ENCODE assay signal across 9 mouse cellular contexts in the genomic region with DNA sequence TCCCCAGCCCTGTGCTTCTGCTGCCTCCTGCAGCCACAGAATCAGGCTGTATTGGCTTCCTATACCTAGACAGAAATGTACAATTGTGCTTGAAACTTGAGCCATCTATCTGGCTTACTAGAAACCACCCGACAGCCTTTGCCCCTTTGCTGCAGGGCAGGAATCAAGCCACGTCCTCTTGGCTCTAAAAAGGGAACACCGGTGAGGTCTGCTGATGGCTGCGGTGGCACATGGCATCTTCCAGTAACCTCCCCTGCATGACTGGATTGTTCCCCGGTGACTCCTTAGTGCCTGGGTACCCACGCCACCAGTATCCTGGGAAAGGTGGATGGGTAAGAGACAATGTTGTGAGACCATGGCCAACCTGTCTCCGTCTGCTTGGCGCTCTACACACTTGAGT. TPM values are rescaled to one million over a fixed set of nuclear protein-coding genes. Genes with fewer than 3 reads are reported as not detected.
DNase-seq lines count a peak whose midpoint lies in the region; ATAC-seq and TF ChIP-seq lines count a peak whose summit lies in the region.
"Had no signal": no experiment of that assay in that cellular context is flagged by ENCODE, and none has a peak within 500 bp of the region (broad histone marks: within the 10 kb centered on the region; RNA-seq: fewer than 3 reads in every experiment).

No protein-coding gene starts in this region.

- TF ChIP-seq POLR2A in heart, adult 2 months (IDR thresholded peaks at IDR 0.05; ENCODE audit: insufficient read depth, low read depth, low read length), result no peak
- TF ChIP-seq POLR2A in ES-Bruce4 (IDR thresholded peaks at IDR 0.05; ENCODE audit: insufficient read depth, low read length), result no peak

- no peaks in the 10 kb centered on the region for H3K27me3 ChIP-seq in heart, adult 2 months (ENCODE audit: control insufficient read depth, insufficient read depth, low read length)
- H3K27me3 ChIP-seq in heart, embryonic 11.5 days (ENCODE audit: control insufficient read depth, insufficient read depth, low read length), result no peaks in the 10 kb centered on the region
- no peaks in the 10 kb centered on the region for H3K27me3 ChIP-seq in ES-Bruce4 (ENCODE audit: control insufficient read depth, insufficient read depth, low read length, poor library complexity, severe bottlenecking)
- H3K27me3 ChIP-seq in hindbrain, postnatal 0 days (ENCODE audit: insufficient read depth, low read length), result no peaks in the 10 kb centered on the region

- DNase-seq in heart, adult 2 months, result no peak
- DNase-seq in hindbrain, postnatal 0 days (ENCODE audit: low spot score), result no peak
- DNase-seq in left cerebral cortex, postnatal 4 days, result no peak
- DNase-seq: cerebellum, postnatal 14 days had no signal

- H3K4me2 ChIP-seq in heart, embryonic 11.5 days, result no peak overlapping the region
- H3K4me2 ChIP-seq in hindbrain, postnatal 0 days (ENCODE audit: low read depth, low read length), result peak overlapping the region; percentile 73

- WGBS in heart, adult 2 months, result 49% methylated on average over 8 of the region's 8 CpGs
- WGBS in heart, embryonic 11.5 days (ENCODE audit: insufficient replicate concordance), result 82% methylated on average over 8 of the region's 8 CpGs
- WGBS in hindbrain, postnatal 0 days, result 78% methylated on average over 8 of the region's 8 CpGs
- 81% methylated on average over 8 of the region's 8 CpGs for WGBS in macrophage (ENCODE audit: missing documents)

- H3K9me3 ChIP-seq in heart, embryonic 11.5 days (replicated peaks; ENCODE audit: control insufficient read depth, low read length), result no peaks in the 10 kb centered on the region
- H3K9me3 ChIP-seq in ES-Bruce4 (replicated peaks; ENCODE audit: control insufficient read depth, insufficient read depth, low read length, poor library complexity, severe bottlenecking), result no peaks in the 10 kb centered on the region
- no peaks in the 10 kb centered on the region for H3K9me3 ChIP-seq in hindbrain, postnatal 0 days (ENCODE audit: low read length)

- peaks cover 26% of the 10 kb centered on the region for H3K4me1 ChIP-seq in heart, adult 2 months (ENCODE audit: control insufficient read depth, insufficient read depth, low read length)
- peaks cover 55% of the 10 kb centered on the region for H3K4me1 ChIP-seq in heart, embryonic 11.5 days (ENCODE audit: control insufficient read depth, insufficient read depth, low read length)
- H3K4me1 ChIP-seq in ES-Bruce4 (ENCODE audit: control insufficient read depth, insufficient read depth, low read length), result peaks cover 16% of the 10 kb centered on the region
- H3K4me1 ChIP-seq in hindbrain, postnatal 0 days (ENCODE audit: insufficient read depth, low read length), result peaks cover 54% of the 10 kb centered on the region

- H3K9ac ChIP-seq in heart, adult 2 months (ENCODE audit: low read depth, low read length), result no peak overlapping the region
- H3K9ac ChIP-seq in heart, embryonic 11.5 days (ENCODE audit: low read depth, low read length), result no peak overlapping the region
- no peak overlapping the region for H3K9ac ChIP-seq in ES-Bruce4 (ENCODE audit: low read depth, poor library complexity, severe bottlenecking)
- no peak overlapping the region for H3K9ac ChIP-seq in hindbrain, postnatal 0 days (replicated peaks; ENCODE audit: low read length)

- H3K36me3 ChIP-seq in heart, adult 2 months (ENCODE audit: control insufficient read depth, insufficient read depth, low read length), result no peaks in the 10 kb centered on the region
- H3K36me3 ChIP-seq in heart, embryonic 11.5 days (ENCODE audit: control insufficient read depth, insufficient read depth, low read length), result no peaks in the 10 kb centered on the region
- H3K36me3 ChIP-seq in ES-Bruce4 (ENCODE audit: control insufficient read depth, insufficient read depth, low read length, poor library complexity, severe bottlenecking), result peaks cover 68% of the 10 kb centered on the region
- H3K36me3 ChIP-seq in hindbrain, postnatal 0 days (ENCODE audit: insufficient read depth, low read length), result no peaks in the 10 kb centered on the region
- H3K36me3 ChIP-seq in macrophage (ENCODE audit: inconsistent target), result peaks cover 24% of the 10 kb centered on the region; the same call in 1 of the 2 replicates

- peak overlapping the region; percentile 17 for H3K27ac ChIP-seq in heart, adult 2 months
- H3K27ac ChIP-seq in heart, embryonic 11.5 days (ENCODE audit: low read depth, low read length), result no peak overlapping the region
- H3K27ac ChIP-seq in ES-Bruce4 (ENCODE audit: insufficient read depth, low read length) (no peak overlapping the region), macrophage (0 out of 2 replicates have a peak overlapping the region, but pooled peaks have one; percentile 13)
- no peak overlapping the region for H3K27ac ChIP-seq in hindbrain, postnatal 0 days

- intact Hi-C loops in heart, adult 2 months (cut with DNase I), result loop anchor here (10.0 kb wide), 1 partner anchor 291 kb away; the partner anchor contains the start of gene Kansl3
- intact Hi-C loops in left cerebral cortex, postnatal 4 days (cut with DNase I), result no loop called here

- H3K4me3 ChIP-seq in heart, adult 2 months, result no peak overlapping the region
- H3K4me3 ChIP-seq in heart, embryonic 11.5 days (ENCODE audit: low read depth, low read length), result no peak overlapping the region
- H3K4me3 ChIP-seq in ES-Bruce4 (ENCODE audit: low read depth, low read length) (peak overlapping the region; percentile 6; the same call in 1 of the 2 replicates), macrophage (ENCODE audit: inconsistent target) (no peak overlapping the region)
- peak overlapping the region; percentile 17 for H3K4me3 ChIP-seq in hindbrain, postnatal 0 days (ENCODE audit: low read length)

- TF ChIP-seq EP300 in heart, adult 2 months (IDR thresholded peaks at IDR 0.05; ENCODE audit: insufficient read depth, low read depth, low read length), result no peak
- no peak for TF ChIP-seq EP300 in ES-Bruce4 (IDR thresholded peaks at IDR 0.05; ENCODE audit: insufficient read depth, low read depth, low read length)

- TF ChIP-seq CTCF in heart, adult 2 months (IDR thresholded peaks at IDR 0.05), result no peak
- no peak for TF ChIP-seq CTCF in ES-Bruce4 (IDR thresholded peaks at IDR 0.05; ENCODE audit: low read depth, low read length)
- TF ChIP-seq CTCF in hindbrain, postnatal 0 days (IDR thresholded peaks at IDR 0.05; ENCODE audit: low read depth), result no peak

- H3K79me2 ChIP-seq in heart, adult 2 months (replicated peaks; ENCODE audit: control insufficient read depth, insufficient read depth, low read length), result peaks cover 7% of the 10 kb centered on the region
- peaks cover 100% of the 10 kb centered on the region for H3K79me2 ChIP-seq in macrophage (ENCODE audit: inconsistent target)

- no peak for ATAC-seq in heart, embryonic 11.5 days (replicated peaks; ENCODE audit: insufficient number of reproducible peaks, low FRiP score, low TSS enrichment)
- ATAC-seq in hindbrain, postnatal 0 days, result no peak
- ATAC-seq in megakaryocyte progenitor cell, adult 5-6 weeks (replicated peaks; ENCODE audit: poor library complexity), result no peak
- no peak for ATAC-seq in inflammation-experienced regulatory T-cells, adult 6 months

RNA-seq across cellular contexts. Expression of gene Hs6st1, which starts 5.4 kb away (rescaled TPM):
- total RNA-seq in heart, adult 2 months (2021), result 10 to 100 TPM; 22.8 to 23.0 TPM
- 25.3 and 28.9 TPM in 2 replicates for polyA plus RNA-seq in heart, adult 2 months (2012; rRNA removed)
- 10.2 and 12.6 TPM in 2 replicates for polyA plus RNA-seq in heart, embryonic 11.5 days (2014; fragmentation: Nextera tagmentation; extraction: Ambion mirVana)
- polyA plus RNA-seq in ES-Bruce4 (2011; ENCODE audit: insufficient read depth, insufficient read length, low read depth, missing spikeins) (75.6 and 79.2 TPM in 2 replicates), macrophage (2018) (19.5 to 41.7 TPM (median 35.8 TPM) in 3 replicates)
- total RNA-seq in hindbrain, postnatal 0 days (2014; rRNA removed), result 107 and 112 TPM in 2 replicates
- 16.9 and 19.0 TPM in 2 replicates for polyA plus RNA-seq in hindbrain, postnatal 0 days (2015; fragmentation: Nextera tagmentation; extraction: Ambion mirVana)
- total RNA-seq in macrophage (2018; cell fraction: chromatin; rRNA removed), result 10 to 100 TPM in 25 of 26 experiments, 1 to 10 TPM in 1; 9.6 to 45.9 (median 19.1) TPM
- total RNA-seq in macrophage (2018; cell fraction: cytosol; rRNA removed), result 10 to 100 TPM; 13.4 to 46.1 (median 25.4) TPM
- 10 to 100 TPM; 14.3 to 55.1 (median 26.6) TPM for total RNA-seq in macrophage (2018; cell fraction: nucleus; rRNA removed)
- total RNA-seq in megakaryocyte progenitor cell, adult 5-6 weeks (2015), result 12.6 and 17.7 TPM in 2 replicates
- 7.3 and 10.0 TPM in 2 replicates for total RNA-seq in megakaryocyte progenitor cell, adult 5-6 weeks (2017)
- 10 to 100 TPM; 88.1 to 90.1 TPM for total RNA-seq in left cerebral cortex, postnatal 4 days (2021)
- 1 to 10 TPM; 2.2 to 5.1 (median 4.9) TPM for polyA plus RNA-seq in inflammation-experienced regulatory T-cells, adult 6 months (2017; shearing (Covaris generic))

Comparison
In these comparisons a context has a peak if more than half of its experiments do, and no peak if none do; other contexts are left out.
1. H3K27ac ChIP-seq: peak in heart, adult 2 months (single experiment) and macrophage (single experiment); none in heart, embryonic 11.5 days (single experiment), ES-Bruce4 (single experiment) and hindbrain, postnatal 0 days (single experiment).
2. H3K4me3 ChIP-seq: peak in ES-Bruce4 (single experiment) and hindbrain, postnatal 0 days (single experiment); none in heart, adult 2 months (single experiment), heart, embryonic 11.5 days (single experiment) and macrophage (single experiment).